Mouse (Mus musculus): Measurements from ENCODE around the gene Tgfa. TPM values are rescaled to one million over a fixed set of nuclear protein-coding genes. Genes with fewer than 3 reads are reported as not detected.

The Tgfa gene
- polyA plus RNA-seq, 1 experiment from 2014 or later: 2.5 TPM

GRCm38 (mm10) chr6:86160878-86161277 lies 34.1 kb upstream of the Tgfa start:
- Histone ChIP-seq H3K9ac (ENCODE audit: low read length) (no peak overlapping the region), H3K9me3 (replicated peaks; ENCODE audit: control insufficient read depth, low read length) (no peaks in the 10 kb centered on the region), H3K4me3 (ENCODE audit: low read length) (no peak overlapping the region), H3K27me3 (ENCODE audit: control insufficient read depth, insufficient read depth, low read length) (no peaks in the 10 kb centered on the region), H3K27ac (ENCODE audit: low read length) (no peak overlapping the region), H3K4me2 (ENCODE audit: low read depth, low read length) (no peak overlapping the region), H3K36me3 (ENCODE audit: control insufficient read depth, insufficient read depth) (no peaks in the 10 kb centered on the region), H3K4me1 (ENCODE audit: control insufficient read depth, insufficient read depth, low read length) (0 out of 2 replicates have a peak, but pooled peaks cover 2% of the 10 kb centered on the region)
- 64% methylated on average over 3 of the region's 3 CpGs for WGBS
- no peak for ATAC-seq (replicated peaks; ENCODE audit: extremely low read depth, insufficient read depth, low FRiP score)

GRCm38 (mm10) chr6:86161586-86161985 lies 33.4 kb upstream of the Tgfa start:
- Histone ChIP-seq H3K4me3 (ENCODE audit: low read length) (no peak overlapping the region), H3K9ac (ENCODE audit: low read length) (no peak overlapping the region), H3K9me3 (replicated peaks; ENCODE audit: control insufficient read depth, low read length) (no peaks in the 10 kb centered on the region), H3K4me1 (ENCODE audit: control insufficient read depth, insufficient read depth, low read length) (0 out of 2 replicates have a peak, but pooled peaks cover 2% of the 10 kb centered on the region), H3K4me2 (ENCODE audit: low read depth, low read length) (no peak overlapping the region), H3K27ac (ENCODE audit: low read length) (no peak overlapping the region), H3K27me3 (ENCODE audit: control insufficient read depth, insufficient read depth, low read length) (no peaks in the 10 kb centered on the region), H3K36me3 (ENCODE audit: control insufficient read depth, insufficient read depth) (no peaks in the 10 kb centered on the region)
- ATAC-seq (replicated peaks; ENCODE audit: extremely low read depth, insufficient read depth, low FRiP score): no peak
- 58% methylated on average over 7 of the region's 7 CpGs for WGBS

DNA sequence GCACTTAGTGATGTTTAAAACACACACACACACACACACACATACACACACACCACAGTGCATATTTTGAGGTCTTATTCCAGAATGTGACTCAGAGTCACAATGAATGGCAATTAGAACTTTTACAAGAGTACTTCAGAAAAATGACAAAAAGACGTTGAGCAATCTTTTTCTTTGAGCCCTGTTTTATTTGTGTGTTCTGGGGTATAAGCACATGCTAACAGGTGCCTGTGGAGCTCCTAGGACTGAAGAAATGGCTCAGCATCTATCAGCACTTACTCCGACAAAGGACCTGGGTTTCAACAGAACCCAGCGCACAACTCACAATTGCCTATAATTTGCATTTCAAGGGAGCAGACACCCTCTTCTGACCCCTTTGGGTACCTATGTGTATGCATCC lies 31.0 kb upstream of the Tgfa start:
- Histone ChIP-seq H3K9me3 (replicated peaks; ENCODE audit: control insufficient read depth, low read length) (no peaks in the 10 kb centered on the region), H3K4me3 (ENCODE audit: low read length) (no peak overlapping the region), H3K4me2 (ENCODE audit: low read depth, low read length) (no peak overlapping the region), H3K4me1 (ENCODE audit: control insufficient read depth, insufficient read depth, low read length) (no peaks in the 10 kb centered on the region), H3K36me3 (ENCODE audit: control insufficient read depth, insufficient read depth) (no peaks in the 10 kb centered on the region), H3K27ac (ENCODE audit: low read length) (no peak overlapping the region), H3K9ac (ENCODE audit: low read length) (no peak overlapping the region), H3K27me3 (ENCODE audit: control insufficient read depth, insufficient read depth, low read length) (no peaks in the 10 kb centered on the region)
- WGBS: 72% methylated on average over 3 of the region's 3 CpGs
- ATAC-seq (replicated peaks; ENCODE audit: extremely low read depth, insufficient read depth, low FRiP score): no peak

GRCm38 (mm10) chr6:86166426-86166825 lies 28.6 kb upstream of the Tgfa start:
- H3K9me3 ChIP-seq (replicated peaks; ENCODE audit: control insufficient read depth, low read length): no peaks in the 10 kb centered on the region
- no peak overlapping the region for H3K9ac ChIP-seq (ENCODE audit: low read length)
- no peaks in the 10 kb centered on the region for H3K27me3 ChIP-seq (ENCODE audit: control insufficient read depth, insufficient read depth, low read length)
- no peak overlapping the region for H3K4me3 ChIP-seq (ENCODE audit: low read length)
- no peaks in the 10 kb centered on the region for H3K36me3 ChIP-seq (ENCODE audit: control insufficient read depth, insufficient read depth)
- 76% methylated on average over 9 of the region's 9 CpGs for WGBS
- H3K27ac ChIP-seq (ENCODE audit: low read length): no peak overlapping the region
- H3K4me2 ChIP-seq (ENCODE audit: low read depth, low read length): no peak overlapping the region
- H3K4me1 ChIP-seq (ENCODE audit: control insufficient read depth, insufficient read depth, low read length): no peaks in the 10 kb centered on the region
- ATAC-seq (replicated peaks; ENCODE audit: extremely low read depth, insufficient read depth, low FRiP score): no peak

GRCm38 (mm10) chr6:86167851-86168250 lies 27.2 kb upstream of the Tgfa start:
- H3K4me1 ChIP-seq (ENCODE audit: control insufficient read depth, insufficient read depth, low read length): no peaks in the 10 kb centered on the region
- H3K9me3 ChIP-seq (replicated peaks; ENCODE audit: control insufficient read depth, low read length): no peaks in the 10 kb centered on the region
- H3K9ac ChIP-seq (ENCODE audit: low read length): no peak overlapping the region
- no peak overlapping the region for H3K27ac ChIP-seq (ENCODE audit: low read length)
- H3K4me3 ChIP-seq (ENCODE audit: low read length): no peak overlapping the region
- H3K4me2 ChIP-seq (ENCODE audit: low read depth, low read length): no peak overlapping the region
- no peaks in the 10 kb centered on the region for H3K36me3 ChIP-seq (ENCODE audit: control insufficient read depth, insufficient read depth)
- H3K27me3 ChIP-seq (ENCODE audit: control insufficient read depth, insufficient read depth, low read length): no peaks in the 10 kb centered on the region
- 57% methylated on average over 5 of the region's 5 CpGs for WGBS
- ATAC-seq (replicated peaks; ENCODE audit: extremely low read depth, insufficient read depth, low FRiP score): no peak

DNA sequence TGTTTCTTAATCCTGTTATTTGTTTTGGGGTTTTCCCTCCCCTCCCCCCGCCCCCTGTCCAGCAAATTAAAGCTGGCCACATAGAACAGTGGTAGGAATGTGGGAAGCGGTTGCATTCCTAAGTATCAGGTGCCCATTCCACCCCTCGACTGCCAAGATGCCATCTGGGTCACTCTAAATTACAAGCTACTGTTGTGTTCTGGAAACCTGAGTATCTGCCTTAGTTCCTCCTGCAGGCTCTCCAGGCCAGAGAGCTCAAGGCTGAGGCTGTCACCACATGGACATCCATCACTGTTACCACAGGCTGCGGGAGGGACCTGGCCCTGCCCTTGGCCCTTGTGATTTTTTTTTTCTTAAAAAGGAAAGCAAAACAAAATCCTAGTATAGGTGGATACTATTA lies 25.9 kb upstream of the Tgfa start:
- WGBS: 49% methylated on average over 4 of the region's 4 CpGs
- Histone ChIP-seq H3K27me3 (ENCODE audit: control insufficient read depth, insufficient read depth, low read length) (no peaks in the 10 kb centered on the region), H3K4me1 (ENCODE audit: control insufficient read depth, insufficient read depth, low read length) (no peaks in the 10 kb centered on the region), H3K4me3 (ENCODE audit: low read length) (no peak overlapping the region), H3K9ac (ENCODE audit: low read length) (no peak overlapping the region), H3K36me3 (ENCODE audit: control insufficient read depth, insufficient read depth) (no peaks in the 10 kb centered on the region), H3K4me2 (ENCODE audit: low read depth, low read length) (no peak overlapping the region), H3K9me3 (replicated peaks; ENCODE audit: control insufficient read depth, low read length) (no peaks in the 10 kb centered on the region), H3K27ac (ENCODE audit: low read length) (no peak overlapping the region)
- no peak for ATAC-seq (replicated peaks; ENCODE audit: extremely low read depth, insufficient read depth, low FRiP score)

- H3K9me3 ChIP-seq (replicated peaks; ENCODE audit: control insufficient read depth, low read length): no peaks in the 10 kb centered on the region
- no peak overlapping the region for H3K9ac ChIP-seq (ENCODE audit: low read length)
- no peaks in the 10 kb centered on the region for H3K27me3 ChIP-seq (ENCODE audit: control insufficient read depth, insufficient read depth, low read length)
- 70% methylated on average over 5 of the region's 5 CpGs for WGBS
- no peak for ATAC-seq (replicated peaks; ENCODE audit: extremely low read depth, insufficient read depth, low FRiP score)
- no peaks in the 10 kb centered on the region for H3K36me3 ChIP-seq (ENCODE audit: control insufficient read depth, insufficient read depth)
- no peaks in the 10 kb centered on the region for H3K4me1 ChIP-seq (ENCODE audit: control insufficient read depth, insufficient read depth, low read length)
- H3K4me3 ChIP-seq (ENCODE audit: low read length): no peak overlapping the region
- H3K4me2 ChIP-seq (ENCODE audit: low read depth, low read length): no peak overlapping the region
- H3K27ac ChIP-seq (ENCODE audit: low read length): no peak overlapping the region
These were observed 18.8 kb upstream of the Tgfa start for GRCm38 (mm10) chr6:86176236-86176635.

DNA sequence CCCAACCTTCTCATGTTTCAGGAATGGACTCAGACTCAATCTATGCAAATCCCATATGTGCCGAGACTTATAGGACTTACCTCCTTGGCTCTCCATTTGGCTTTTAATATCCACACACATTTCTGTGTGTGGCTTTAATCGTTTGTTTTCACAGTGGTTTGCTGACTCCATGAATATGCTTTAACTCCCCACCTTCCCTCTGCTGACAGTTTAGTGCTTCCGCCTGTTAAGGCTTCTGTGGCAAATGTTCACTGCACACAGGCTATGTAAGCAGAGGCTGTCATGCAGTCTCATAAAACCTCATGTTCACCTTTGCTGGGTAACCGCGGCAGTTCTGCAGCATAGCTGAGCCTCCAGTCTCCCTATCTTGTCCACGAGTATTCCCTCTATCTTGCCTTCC lies 18.3 kb upstream of the Tgfa start:
- no peaks in the 10 kb centered on the region for H3K27me3 ChIP-seq (ENCODE audit: control insufficient read depth, insufficient read depth, low read length)
- no peaks in the 10 kb centered on the region for H3K9me3 ChIP-seq (replicated peaks; ENCODE audit: control insufficient read depth, low read length)
- no peak overlapping the region for H3K9ac ChIP-seq (ENCODE audit: low read length)
- no peak overlapping the region for H3K4me2 ChIP-seq (ENCODE audit: low read depth, low read length)
- 52% methylated on average over 6 of the region's 6 CpGs for WGBS
- no peaks in the 10 kb centered on the region for H3K36me3 ChIP-seq (ENCODE audit: control insufficient read depth, insufficient read depth)
- ATAC-seq (replicated peaks; ENCODE audit: extremely low read depth, insufficient read depth, low FRiP score): no peak
- H3K4me1 ChIP-seq (ENCODE audit: control insufficient read depth, insufficient read depth, low read length): no peaks in the 10 kb centered on the region
- no peak overlapping the region for H3K4me3 ChIP-seq (ENCODE audit: low read length)
- H3K27ac ChIP-seq (ENCODE audit: low read length): no peak overlapping the region

GRCm38 (mm10) chr6:86177331-86177982 lies 17.6 kb upstream of the Tgfa start:
- no peaks in the 10 kb centered on the region for H3K4me1 ChIP-seq (ENCODE audit: control insufficient read depth, insufficient read depth, low read length)
- ATAC-seq (replicated peaks; ENCODE audit: extremely low read depth, insufficient read depth, low FRiP score): no peak
- no peak overlapping the region for H3K4me2 ChIP-seq (ENCODE audit: low read depth, low read length)
- 88% methylated on average over 9 of the region's 9 CpGs for WGBS
- no peak overlapping the region for H3K4me3 ChIP-seq (ENCODE audit: low read length)
- H3K9me3 ChIP-seq (replicated peaks; ENCODE audit: control insufficient read depth, low read length): no peaks in the 10 kb centered on the region
- H3K9ac ChIP-seq (ENCODE audit: low read length): no peak overlapping the region
- no peaks in the 10 kb centered on the region for H3K36me3 ChIP-seq (ENCODE audit: control insufficient read depth, insufficient read depth)
- H3K27me3 ChIP-seq (ENCODE audit: control insufficient read depth, insufficient read depth, low read length): no peaks in the 10 kb centered on the region
- H3K27ac ChIP-seq (ENCODE audit: low read length): no peak overlapping the region
